Mouse (Mus musculus) lung, adult 2 months (tissue): ENCODE measurements around the gene Eml6. TPM values are rescaled to one million over a fixed set of nuclear protein-coding genes. Genes with fewer than 3 reads are reported as not detected.

Experiments
- DNase-seq: peaks from one replicate; pipeline ENCODE4 v3.0.0; 2022
- H3K4me1 ChIP-seq: fragments of 200-500 bp; 2 replicates; pipeline ENCODE4 v1.6.1; 2011; ENCODE audit warnings: low read length; ENCODE audit not compliant: control insufficient read depth, insufficient read depth
- H3K4me3 ChIP-seq: fragments of 200-500 bp; replicated peaks from 2 replicates; pipeline ENCODE3; 2011; ENCODE audit warnings: low read depth, mild to moderate bottlenecking, control low read depth, low read length; ENCODE audit errors: extremely low read depth
- CTCF ChIP-seq: fragments of 200-500 bp; IDR thresholded peaks from 2 replicates; pipeline ENCODE4 v1.5.1; 2011; ENCODE audit warnings: mild to moderate bottlenecking, low read length, control low read depth; ENCODE audit not compliant: insufficient read depth
- POLR2A ChIP-seq: fragments of 200-500 bp; IDR thresholded peaks from 2 replicates; pipeline ENCODE4 v1.6.1; 2011; ENCODE audit warnings: low read depth, mild to moderate bottlenecking, control low read depth, low read length, borderline replicate concordance; ENCODE audit errors: extremely low read depth
- WGBS: fragments of 180-500 bp; shearing (Covaris S2); methylation state at CpG from one replicate; pipeline ENCODE4 v1.1.7; 2018; 5-methylcytosine and 5-hydroxymethylcytosine counted together
- polyA plus RNA-seq: library from polyadenylated mRNA; depleted of rRNA; stranded (reverse); fragments of >200 nt; gene quantifications from 2 replicates; pipeline ENCODE4 v1.2.3, GENCODE M21; 2012

Eml6 gene
- polyA plus RNA-seq, 1 experiment = 4.3 TPM

DNA sequence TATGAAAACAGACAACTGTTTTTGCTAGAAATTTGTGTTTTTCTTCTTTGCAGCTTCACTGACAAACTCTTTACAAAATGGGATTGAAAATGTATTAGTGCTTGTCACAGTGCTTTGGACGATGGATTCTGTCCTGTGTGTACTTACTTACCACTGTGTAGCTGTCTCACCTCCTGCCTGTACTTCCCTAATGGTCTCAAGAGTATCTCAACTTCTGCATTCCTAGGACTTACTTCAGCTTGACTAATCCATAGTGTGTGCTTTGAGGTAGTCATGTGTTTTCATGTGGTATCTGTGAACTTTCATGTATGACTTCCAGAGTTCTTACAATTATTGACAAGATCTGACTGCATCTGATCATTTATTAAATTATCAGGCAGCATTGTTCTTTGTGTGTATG is 297.9 kb downstream of the Eml6 start:
- 60% methylated on average over 1 of the region's 1 CpGs for WGBS
- no peak for DNase-seq
- H3K4me1 ChIP-seq = peaks cover 5% of the 10 kb centered on the region; the same call in 1 of the 2 replicates
- no peak overlapping the region for H3K4me3 ChIP-seq
- TF ChIP-seq POLR2A = no peak
- TF ChIP-seq CTCF = no peak

DNA sequence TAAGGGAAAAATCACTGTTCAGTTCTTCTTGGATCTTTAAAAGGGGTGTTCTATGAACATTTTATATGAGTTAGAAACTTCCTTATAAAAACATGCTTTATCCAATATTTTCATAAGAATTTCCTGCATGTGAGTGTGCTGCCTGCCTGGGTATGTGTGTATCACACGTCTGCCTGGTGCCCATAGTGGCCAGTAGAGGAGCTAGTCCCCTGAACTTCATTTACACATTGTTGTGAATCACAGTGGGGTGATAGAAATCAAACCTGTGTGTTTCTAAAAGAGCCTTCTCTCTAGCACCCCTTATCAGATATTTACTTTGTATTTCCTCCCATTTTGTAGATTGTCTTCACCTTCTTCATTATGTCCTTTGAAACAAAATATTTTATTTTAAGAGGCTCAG is 300.2 kb downstream of the Eml6 start:
- Histone ChIP-seq H3K4me3 (no peak overlapping the region), H3K4me1 (peaks cover 5% of the 10 kb centered on the region; the same call in 1 of the 2 replicates)
- TF ChIP-seq CTCF (no peak), POLR2A (no peak)
- no peak for DNase-seq
- 83% methylated on average over 1 of the region's 1 CpGs for WGBS

DNA sequence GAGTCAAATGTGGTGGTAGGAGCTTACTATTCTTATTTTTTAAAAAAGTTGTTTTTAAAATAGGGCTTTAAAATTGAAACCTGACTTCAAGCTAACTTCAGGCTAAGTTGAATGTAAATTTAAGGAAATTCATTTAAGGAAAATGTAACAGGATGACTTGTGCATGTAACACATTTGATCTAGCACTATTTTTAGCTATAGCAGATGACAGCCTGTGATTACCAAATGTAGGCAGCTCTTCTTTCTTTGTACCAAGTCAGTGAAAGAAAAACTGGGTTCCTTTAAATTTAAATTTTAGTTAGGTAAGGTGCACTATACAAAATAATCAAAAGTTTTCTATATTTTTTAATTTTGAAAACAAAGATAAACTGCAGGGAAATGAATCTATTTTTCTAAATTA is 300.7 kb downstream of the Eml6 start:
- H3K4me1 ChIP-seq = peaks cover 5% of the 10 kb centered on the region; the same call in 1 of the 2 replicates
- TF ChIP-seq POLR2A = no peak
- TF ChIP-seq CTCF = no peak
- H3K4me3 ChIP-seq = no peak overlapping the region
- DNase-seq = no peak

DNA sequence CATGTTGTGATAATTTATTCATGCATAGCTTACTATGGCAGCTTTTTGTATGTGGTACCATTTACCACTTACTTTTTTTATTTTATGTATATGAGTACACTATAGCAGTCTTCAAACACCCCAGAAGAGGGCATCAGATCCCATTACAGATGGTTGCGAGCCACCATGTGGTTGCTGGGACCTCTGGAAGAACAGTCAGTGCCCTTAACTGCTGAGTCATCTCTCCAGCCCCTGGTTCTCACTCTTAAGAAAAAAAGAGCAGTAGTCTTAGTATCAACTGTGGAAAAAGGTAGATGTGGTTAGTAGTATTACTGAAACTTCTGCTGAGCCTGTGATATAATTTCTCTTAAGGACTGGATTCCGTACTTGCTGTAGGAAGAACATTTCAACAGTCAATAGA is 301.6 kb downstream of the Eml6 start:
- DNase-seq = no peak
- no peak for TF ChIP-seq CTCF
- TF ChIP-seq POLR2A = no peak
- WGBS = 97% methylated on average over 2 of the region's 2 CpGs

DNA sequence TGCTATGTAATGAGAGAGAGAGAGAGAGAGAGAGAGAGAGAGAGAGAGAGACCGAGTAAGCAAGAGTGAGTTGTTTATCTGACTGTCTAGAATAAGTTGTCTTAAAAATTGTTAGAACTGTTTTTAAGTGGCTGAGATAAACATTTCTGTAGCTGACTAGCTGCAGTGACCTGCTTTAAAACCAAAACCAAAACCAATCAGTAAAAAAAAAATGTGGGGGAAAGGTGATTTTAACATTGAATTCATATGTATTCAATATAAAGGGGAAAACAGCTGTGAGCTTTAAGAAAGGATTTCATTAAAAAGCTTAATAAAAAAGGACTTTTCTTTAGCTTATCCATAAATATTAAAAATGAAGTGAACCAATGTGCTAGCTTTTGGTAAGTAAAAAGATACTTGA is 306.2 kb downstream of the Eml6 start:
- no peak for DNase-seq
- TF ChIP-seq CTCF = no peak
- TF ChIP-seq POLR2A = no peak
- no peak overlapping the region for H3K4me3 ChIP-seq
- WGBS = 13% methylated on average over 1 of the region's 1 CpGs
- peaks cover 7% of the 10 kb centered on the region for H3K4me1 ChIP-seq

More for the DNA sequence above, 301.6 kb downstream of the Eml6 start:
- peaks cover 5% of the 10 kb centered on the region; the same call in 1 of the 2 replicates for H3K4me1 ChIP-seq
- no peak overlapping the region for H3K4me3 ChIP-seq

DNA sequence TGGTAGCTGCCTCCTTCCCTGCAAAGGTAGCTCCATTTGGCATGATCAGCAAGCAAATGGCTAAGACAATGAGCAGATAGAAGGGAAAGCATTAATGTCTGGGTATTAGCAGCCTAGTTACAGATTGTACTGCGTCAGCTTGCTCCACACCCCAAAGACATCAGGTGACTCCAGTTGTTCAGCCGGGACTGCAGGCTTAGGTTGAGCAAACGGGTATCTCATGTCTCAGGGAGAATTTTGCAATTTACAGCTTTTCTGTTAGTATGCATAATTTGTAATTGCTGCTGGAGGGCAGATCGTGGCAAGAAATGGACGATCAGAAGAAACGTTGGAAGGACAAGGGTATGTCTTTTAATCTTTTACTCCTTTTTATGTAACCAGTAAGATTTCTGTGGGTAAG is 307.3 kb downstream of the Eml6 start:
- no peak overlapping the region for H3K4me3 ChIP-seq
- 39% methylated on average over 6 of the region's 6 CpGs for WGBS
- no peak for TF ChIP-seq CTCF
- TF ChIP-seq POLR2A = no peak

DNA sequence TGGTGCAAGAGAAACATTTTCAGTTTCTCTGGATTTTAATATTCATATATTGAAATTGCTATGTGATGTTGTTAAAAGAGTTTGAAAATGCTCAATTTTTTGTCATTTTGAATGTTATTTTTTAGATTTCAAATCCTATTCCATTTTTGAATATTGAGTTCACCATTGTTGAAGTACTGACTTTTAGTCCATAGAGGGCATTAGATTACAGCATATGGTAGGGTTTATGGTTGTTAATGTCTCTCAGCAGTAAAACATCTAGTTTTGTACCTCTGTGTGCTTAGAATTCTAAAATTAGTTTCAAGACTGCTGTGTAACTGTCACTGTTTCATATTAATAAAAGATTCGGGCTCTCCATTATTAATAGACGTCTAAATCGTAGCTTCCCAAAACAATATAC is 310.3 kb downstream of the Eml6 start:
- Histone ChIP-seq H3K4me1 (peaks cover 5% of the 10 kb centered on the region), H3K4me3 (no peak overlapping the region)
- TF ChIP-seq POLR2A = no peak
- no peak for TF ChIP-seq CTCF
- WGBS = 80% methylated on average over 3 of the region's 3 CpGs
- no peak for DNase-seq

More for the DNA sequence above, 307.3 kb downstream of the Eml6 start:
- H3K4me1 ChIP-seq = peaks cover 7% of the 10 kb centered on the region
- no peak for DNase-seq

DNA sequence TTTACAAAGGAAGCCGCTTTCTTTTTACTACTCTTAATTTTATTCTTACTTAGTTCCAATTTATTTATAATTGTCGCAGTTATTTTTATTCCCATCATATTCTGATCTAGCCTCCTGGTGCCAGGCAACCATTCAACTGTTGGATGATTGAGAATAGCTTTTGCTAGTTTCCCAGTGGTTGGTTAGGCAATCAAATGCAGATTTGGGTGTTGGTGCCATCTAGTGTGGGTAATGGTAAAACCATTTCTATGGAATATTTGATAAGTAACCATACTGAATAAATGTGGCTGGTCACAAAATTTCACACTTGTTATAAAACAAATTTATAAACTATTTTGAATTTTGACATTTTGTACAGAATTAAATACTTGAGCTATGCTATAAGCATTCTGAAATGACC is 311.0 kb downstream of the Eml6 start:
- H3K4me1 ChIP-seq = peaks cover 5% of the 10 kb centered on the region
- H3K4me3 ChIP-seq = no peak overlapping the region
- WGBS = 77% methylated on average over 2 of the region's 2 CpGs
- TF ChIP-seq CTCF (peak; percentile 13; the same call in 1 of the 2 replicates), POLR2A (no peak)
- no peak for DNase-seq

DNA sequence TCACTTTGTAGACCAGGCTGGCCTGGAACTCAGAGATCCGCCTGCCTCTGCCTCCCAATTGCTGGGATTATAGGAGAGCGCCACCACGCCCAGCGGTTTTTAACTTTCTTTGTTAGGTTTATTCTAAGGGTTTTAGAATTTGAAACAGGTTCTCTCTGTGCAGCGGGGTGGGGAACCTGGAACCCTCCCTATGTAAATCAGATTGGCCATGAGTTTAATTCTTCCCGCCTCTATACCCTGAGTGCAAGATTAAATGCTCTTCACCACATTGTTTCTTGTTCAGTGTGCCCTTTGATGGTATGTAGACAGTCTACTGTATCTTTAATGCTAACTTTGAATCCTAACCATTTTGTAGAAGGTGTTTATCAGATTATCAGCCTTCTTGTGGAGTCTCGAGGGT is 311.7 kb downstream of the Eml6 start:
- Histone ChIP-seq H3K4me3 (no peak overlapping the region), H3K4me1 (peaks cover 5% of the 10 kb centered on the region)
- TF ChIP-seq CTCF (no peak), POLR2A (no peak)
- 89% methylated on average over 7 of the region's 7 CpGs for WGBS
- no peak for DNase-seq

DNA sequence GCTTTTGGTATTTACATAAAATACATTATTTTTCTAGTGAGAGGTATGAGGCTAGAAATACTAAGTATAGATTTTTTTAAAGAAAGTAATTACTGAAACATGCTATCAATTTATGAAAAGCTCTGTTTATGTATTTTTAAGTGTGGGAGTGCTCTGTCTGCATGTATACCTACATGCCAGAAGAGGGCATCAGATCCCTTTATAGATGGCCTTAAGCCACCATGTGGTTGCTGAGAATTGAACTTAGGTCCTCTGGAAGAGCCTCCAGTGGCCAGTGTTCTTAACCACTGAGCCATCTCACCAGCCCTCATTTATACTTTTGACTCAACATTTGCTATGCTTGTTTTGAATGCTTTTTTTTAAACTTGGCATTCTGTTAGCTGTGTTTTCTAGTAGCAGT is 316.3 kb downstream of the Eml6 start:
- TF ChIP-seq POLR2A (no peak), CTCF (no peak)
- H3K4me1 ChIP-seq = peaks cover 4% of the 10 kb centered on the region
- no peak for DNase-seq
- H3K4me3 ChIP-seq = no peak overlapping the region

DNA sequence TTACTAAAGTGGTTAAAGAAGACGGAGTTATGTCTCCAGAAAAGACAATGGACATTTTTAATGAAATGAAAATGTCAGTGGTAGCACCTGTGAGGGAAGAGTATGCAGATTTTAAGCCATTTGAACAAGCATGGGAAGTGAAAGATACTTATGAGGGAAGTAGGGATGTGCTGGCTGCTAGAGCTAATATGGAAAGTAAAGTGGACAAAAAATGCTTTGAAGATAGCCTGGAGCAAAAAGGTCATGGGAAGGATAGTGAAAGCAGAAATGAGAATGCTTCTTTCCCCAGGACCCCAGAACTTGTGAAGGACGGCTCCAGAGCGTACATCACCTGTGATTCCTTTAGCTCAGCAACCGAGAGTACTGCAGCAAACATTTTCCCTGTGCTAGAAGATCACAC is 319.0 kb downstream of the Eml6 start:
- WGBS = 86% methylated on average over 4 of the region's 4 CpGs
- Histone ChIP-seq H3K4me1 (peaks cover 9% of the 10 kb centered on the region), H3K4me3 (no peak overlapping the region)
- no peak for DNase-seq
- TF ChIP-seq CTCF (no peak), POLR2A (no peak)
